Mouse (Mus musculus) embryo, embryonic 10.5 days (tissue): ENCODE measurements around the gene Phox2a.

ENCODE experiments used
- DNase-seq: peaks from one replicate; pipeline ENCODE4 v3.0.0-alpha.2; 2015; ENCODE audit warnings: low spot score

Phox2a gene

GRCm38 (mm10) chr7:101817861-101818401, at the start of gene Phox2a:
Gene Phox2a (plus strand): TSS chr7:101818313.
- DNase-seq: peak; percentile 45

- DNase-seq: no peak
Observed at GRCm38 (mm10) chr7:101770051-101770450, 48.1 kb upstream of the Phox2a start.

GRCm38 (mm10) chr7:101771604-101772003, 46.5 kb upstream of the Phox2a start:
- no peak for DNase-seq

GRCm38 (mm10) chr7:101772687-101773086, 45.4 kb upstream of the Phox2a start:
- DNase-seq: peak; percentile 11

- DNase-seq: no peak
Observed at GRCm38 (mm10) chr7:101777053-101777452, 41.1 kb upstream of the Phox2a start.

- peak; percentile 59 for DNase-seq
Observed at GRCm38 (mm10) chr7:101820295-101821030, 2.4 kb downstream of the Phox2a start.

GRCm38 (mm10) chr7:101821571-101822501, 3.7 kb downstream of the Phox2a start:
- DNase-seq: peak; percentile 89

GRCm38 (mm10) chr7:101822836-101823757, 5.0 kb downstream of the Phox2a start:
- DNase-seq: peak; percentile 70

- no peak for DNase-seq
Observed at GRCm38 (mm10) chr7:101823758-101824630, 5.9 kb downstream of the Phox2a start.

- DNase-seq: no peak
Observed at GRCm38 (mm10) chr7:101830373-101830772, 12.3 kb downstream of the Phox2a start.

GRCm38 (mm10) chr7:101831437-101831836, 13.3 kb downstream of the Phox2a start:
- DNase-seq: no peak

GRCm38 (mm10) chr7:101832372-101832771, 14.3 kb downstream of the Phox2a start:
- no peak for DNase-seq

- no peak for DNase-seq
Observed at GRCm38 (mm10) chr7:101833352-101833751, 15.2 kb downstream of the Phox2a start.

- DNase-seq: no peak
Observed at GRCm38 (mm10) chr7:101833916-101834584, 15.9 kb downstream of the Phox2a start.

- DNase-seq: no peak
Observed at GRCm38 (mm10) chr7:101834903-101835302, 16.8 kb downstream of the Phox2a start.

GRCm38 (mm10) chr7:101835457-101836109, 17.5 kb downstream of the Phox2a start:
- no peak for DNase-seq

GRCm38 (mm10) chr7:101836271-101837153, 18.4 kb downstream of the Phox2a start:
- DNase-seq: peak; percentile 90

GRCm38 (mm10) chr7:101837154-101837605, 19.1 kb downstream of the Phox2a start:
- DNase-seq: no peak
